Mouse (Mus musculus): ENCODE data around the gene Rad51b.

The Rad51b gene

GRCm38 (mm10) chr12:79579018-79579585 is 282.0 kb downstream of the Rad51b start:
- 49% methylated on average over 6 of the region's 6 CpGs for WGBS

- WGBS = 72% methylated on average over 6 of the region's 6 CpGs
These were observed 282.8 kb downstream of the Rad51b start for GRCm38 (mm10) chr12:79579837-79580236.

GRCm38 (mm10) chr12:79584556-79585307 is 287.6 kb downstream of the Rad51b start:
- WGBS = 88% methylated on average over 6 of the region's 6 CpGs

DNA sequence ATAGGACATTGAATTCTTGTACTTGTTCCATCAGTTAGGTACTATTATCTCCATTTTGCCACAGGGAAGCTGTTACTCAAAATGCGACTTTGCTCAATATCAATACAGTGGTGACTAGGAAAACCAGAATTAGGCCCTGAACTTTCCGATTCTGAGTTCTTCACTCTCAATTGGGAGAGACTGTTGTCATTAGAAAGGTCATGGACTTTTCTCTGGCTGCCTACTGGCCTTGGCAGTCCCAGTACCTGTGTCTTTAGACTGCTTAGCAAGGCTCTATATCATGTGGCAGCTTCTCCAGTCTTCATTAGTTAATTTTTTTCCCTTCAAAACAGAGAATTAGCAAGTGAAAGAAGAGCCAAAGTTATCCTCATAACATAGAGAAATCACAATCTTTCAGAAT is 288.3 kb downstream of the Rad51b start:
- WGBS = 90% methylated on average over 2 of the region's 2 CpGs

- WGBS = 91% methylated on average over 4 of the region's 4 CpGs
These were observed 291.7 kb downstream of the Rad51b start for GRCm38 (mm10) chr12:79588831-79589230.

GRCm38 (mm10) chr12:79592206-79592605 is 295.1 kb downstream of the Rad51b start:
- 70% methylated on average over 4 of the region's 4 CpGs for WGBS

DNA sequence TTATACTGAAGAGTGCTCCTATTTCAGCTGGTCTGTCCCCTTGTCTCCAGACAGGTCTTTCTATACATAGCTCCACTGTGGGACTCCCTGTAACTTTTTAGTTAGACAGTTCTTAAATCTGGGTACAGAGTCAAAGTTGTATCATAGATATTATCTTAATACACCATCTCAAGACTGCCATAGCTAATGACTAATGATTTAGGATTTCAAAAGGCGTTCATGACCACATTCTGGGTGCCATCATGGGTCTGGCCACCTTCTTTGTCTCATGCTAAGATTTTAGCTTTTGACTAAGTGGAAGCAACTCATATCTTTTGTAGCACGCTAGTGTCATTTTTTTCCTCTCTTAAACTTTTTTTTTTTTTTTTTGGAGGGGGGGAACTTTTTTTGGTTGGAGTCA is 300.3 kb downstream of the Rad51b start:
- WGBS = 99% methylated on average over 2 of the region's 2 CpGs

DNA sequence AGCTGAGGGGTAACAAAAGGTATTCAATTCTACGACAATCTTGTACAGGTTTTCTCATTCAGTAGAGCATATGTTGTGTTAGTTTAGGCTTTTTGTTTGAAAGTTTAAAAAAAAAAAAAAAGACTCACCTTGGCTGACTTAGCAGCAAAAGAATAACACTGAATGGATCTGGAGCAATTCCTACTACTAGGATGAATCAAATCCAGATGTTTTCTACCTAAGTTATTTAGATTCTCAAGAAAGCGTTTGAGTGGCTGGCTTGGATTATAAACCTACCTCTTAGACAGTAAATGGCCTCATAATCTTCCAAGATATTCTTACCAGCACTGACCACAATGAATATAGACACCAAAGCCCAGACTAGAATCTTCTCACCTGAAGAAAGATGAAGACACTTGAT is 300.7 kb downstream of the Rad51b start:
- 94% methylated on average over 2 of the region's 2 CpGs for WGBS

DNA sequence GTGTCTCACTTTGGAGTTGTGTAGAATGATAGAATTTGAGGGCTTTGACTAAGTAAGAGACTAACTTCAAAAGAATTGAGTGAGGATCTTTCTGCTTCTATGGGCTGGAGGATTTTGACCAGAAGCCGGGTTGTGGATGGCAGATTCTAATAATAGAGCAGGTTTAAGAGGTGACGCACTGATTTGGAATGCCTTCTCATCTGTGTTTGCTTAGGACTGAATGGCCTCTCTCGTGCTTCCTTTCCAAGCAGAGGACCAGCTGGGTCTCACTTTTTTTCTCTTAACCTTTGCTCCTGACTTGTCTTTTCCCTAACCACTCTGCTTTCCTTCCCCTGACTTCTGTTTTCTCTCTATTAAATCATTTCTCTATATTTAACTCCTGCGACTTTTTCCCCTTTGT is 301.4 kb downstream of the Rad51b start:
- 72% methylated on average over 4 of the region's 4 CpGs for WGBS

DNA sequence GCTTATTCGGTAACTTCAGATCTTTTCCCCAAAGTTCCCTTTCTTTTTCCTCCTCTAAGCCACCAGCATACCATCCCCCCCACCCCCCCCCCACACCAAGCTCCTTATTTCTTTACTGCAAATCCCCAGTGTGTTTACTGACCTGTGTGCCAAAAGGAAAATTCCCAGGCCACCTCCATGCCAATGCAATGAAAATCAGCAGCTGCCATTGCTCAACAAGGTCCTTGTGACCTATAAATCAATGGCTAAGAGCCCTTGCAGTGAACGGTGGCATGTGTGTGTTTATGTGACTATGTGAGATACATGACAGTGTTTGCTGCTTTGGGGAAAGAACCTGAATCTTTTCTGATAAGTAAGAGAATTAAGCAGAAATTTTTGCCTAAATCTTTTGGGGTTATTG is 301.8 kb downstream of the Rad51b start:
- WGBS = 69% methylated on average over 2 of the region's 2 CpGs

DNA sequence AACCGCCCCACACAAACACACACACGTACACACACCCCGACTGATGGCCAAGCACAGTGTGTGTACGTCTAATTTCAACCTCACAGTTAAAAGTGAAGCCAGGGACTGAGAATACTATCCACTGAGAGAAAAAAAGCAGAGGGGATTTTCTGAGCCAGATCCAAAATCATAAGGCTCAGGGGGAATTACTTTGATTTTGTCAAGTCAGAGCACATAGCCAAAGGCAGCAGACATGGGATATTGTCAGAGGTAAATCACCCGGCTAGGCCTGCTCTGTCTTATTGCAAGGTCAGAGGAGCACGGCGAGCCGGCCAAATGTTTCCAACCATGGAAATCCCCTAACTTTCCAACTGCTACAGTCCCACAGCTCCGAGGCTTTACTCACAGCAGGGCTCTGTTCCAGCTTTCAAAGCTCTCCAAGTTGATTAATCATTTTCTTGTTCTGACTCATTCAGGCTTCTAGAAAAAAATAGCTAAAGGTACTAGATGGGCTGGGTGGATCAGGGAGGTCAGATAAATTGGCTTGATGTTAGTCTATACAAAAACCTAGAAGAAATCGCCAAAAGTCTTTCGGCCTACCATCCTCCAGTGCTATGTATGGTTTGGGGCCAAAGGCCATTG is 303.2 kb downstream of the Rad51b start:
- WGBS = 57% methylated on average over 11 of the region's 11 CpGs

DNA sequence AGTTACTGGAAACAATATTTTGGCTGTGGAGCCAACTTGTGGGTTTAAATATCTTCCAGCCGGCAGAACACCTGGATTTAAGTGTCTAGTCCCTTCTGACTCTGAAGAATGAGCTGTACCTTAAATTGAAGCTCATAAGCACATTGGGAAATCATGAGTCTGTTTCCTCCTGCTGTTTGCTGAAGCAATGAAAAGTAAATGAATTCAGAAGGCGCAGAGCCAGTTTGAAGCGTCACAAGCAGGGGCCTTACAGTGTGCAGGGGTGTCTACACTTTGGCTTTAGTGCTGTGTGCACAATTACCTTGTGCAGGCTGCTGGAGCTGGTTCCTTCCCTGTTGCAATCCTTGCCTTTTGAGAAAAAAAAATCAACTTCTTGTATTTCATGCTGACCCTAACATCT is 305.6 kb downstream of the Rad51b start:
- 79% methylated on average over 3 of the region's 3 CpGs for WGBS

GRCm38 (mm10) chr12:79604850-79605249 is 307.8 kb downstream of the Rad51b start:
- WGBS = 97% methylated on average over 2 of the region's 2 CpGs

- 94% methylated on average over 11 of the region's 11 CpGs for WGBS
These were observed 309.1 kb downstream of the Rad51b start for GRCm38 (mm10) chr12:79606197-79606631.

- WGBS = 79% methylated on average over 8 of the region's 8 CpGs
These were observed 312.4 kb downstream of the Rad51b start for GRCm38 (mm10) chr12:79609399-79610010.

DNA sequence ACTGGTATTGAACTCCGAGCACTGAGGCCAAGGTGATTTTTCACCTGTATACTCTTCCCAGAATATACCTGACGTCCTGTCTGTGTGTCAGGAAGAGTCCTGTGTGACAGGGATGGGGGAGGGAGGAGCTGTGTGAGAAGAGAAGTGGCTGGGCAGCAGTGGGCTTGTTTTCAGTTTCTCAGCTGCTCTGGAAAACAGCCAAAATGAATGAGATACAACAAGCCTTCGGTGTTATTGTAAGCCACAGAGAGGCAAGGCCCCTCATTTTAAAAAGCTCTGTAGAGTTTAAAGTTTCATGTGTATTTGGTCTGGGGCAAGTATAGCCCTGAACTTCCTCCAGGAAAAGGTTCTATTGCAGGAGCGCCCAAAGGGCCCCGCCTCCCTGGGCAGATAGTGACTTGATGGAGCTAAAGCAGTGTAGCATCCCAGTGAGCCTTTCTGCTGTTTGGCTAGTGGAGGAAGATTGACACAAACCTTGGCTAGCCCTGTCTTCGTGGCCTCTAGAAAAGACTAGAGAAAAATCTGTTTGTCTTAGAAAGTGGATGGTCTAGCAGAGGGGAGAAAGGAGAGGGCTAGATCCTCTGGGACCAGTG is 313.5 kb downstream of the Rad51b start:
- WGBS = 73% methylated on average over 6 of the region's 6 CpGs

GRCm38 (mm10) chr12:79611665-79612064 is 314.6 kb downstream of the Rad51b start:
- 94% methylated on average over 2 of the region's 2 CpGs for WGBS

GRCm38 (mm10) chr12:79612334-79613060 is 315.4 kb downstream of the Rad51b start:
- 50% methylated on average over 14 of the region's 14 CpGs for WGBS

DNA sequence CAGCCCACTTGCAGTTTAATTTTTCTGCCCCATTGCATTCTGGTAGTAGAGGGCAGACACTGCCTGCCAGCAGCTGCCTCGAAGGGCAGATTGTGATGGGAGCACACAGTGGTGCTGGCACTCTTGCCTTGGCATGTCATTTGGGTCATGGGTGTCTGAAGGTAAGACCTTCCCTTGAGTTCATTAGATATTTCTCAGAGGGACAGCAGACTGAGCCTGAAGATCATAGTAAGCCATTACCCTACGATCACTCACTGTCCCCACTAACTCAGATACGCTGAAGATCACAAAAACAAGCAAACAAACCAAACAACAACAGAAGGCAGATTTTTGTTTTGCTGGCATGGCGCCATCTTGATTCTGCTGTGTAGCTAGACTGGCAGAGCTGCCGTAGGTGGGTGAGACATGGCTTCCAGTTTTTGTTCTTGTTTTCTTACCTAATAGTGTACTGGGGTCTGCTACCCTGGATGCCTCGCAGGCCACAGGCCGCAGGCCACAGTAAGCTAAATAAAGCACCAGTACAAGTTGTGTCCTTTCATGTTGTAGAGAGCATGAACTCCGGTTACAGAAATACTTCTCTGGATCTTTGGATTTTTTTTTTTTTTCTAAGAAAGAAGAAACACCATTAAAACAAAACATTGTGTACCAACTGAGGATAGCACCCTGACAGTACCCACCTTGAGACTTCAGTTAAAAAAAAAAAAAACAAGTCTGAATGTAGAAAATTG is 316.1 kb downstream of the Rad51b start:
- 67% methylated on average over 8 of the region's 8 CpGs for WGBS

- WGBS = 90% methylated on average over 9 of the region's 9 CpGs
These were observed 316.9 kb downstream of the Rad51b start for GRCm38 (mm10) chr12:79613846-79614582.

Data from cerebral cortex, adult 2 months (tissue).